Mouse (Mus musculus) large intestine, adult 2 months (tissue): ENCODE results near the gene Syn3. TPM values are rescaled to one million over a fixed set of nuclear protein-coding genes. Genes with fewer than 3 reads are reported as not detected.
"Not testable (repeated sequence)": the region's sequence is repeated elsewhere in the genome, so short reads cannot be mapped to it uniquely, and the experiment has no call there.

Experiments used
- DNase-seq: peaks from one replicate; pipeline ENCODE4 v3.0.0-alpha.2; 2012; ENCODE audit warnings: low read depth, low spot score
- WGBS: fragments of 180-500 bp; shearing (Covaris S2); methylation state at CpG from one replicate; pipeline ENCODE4 v1.1.7; 2018; 5-methylcytosine and 5-hydroxymethylcytosine counted together
- polyA plus RNA-seq: library from polyadenylated mRNA; depleted of rRNA; stranded (reverse); fragments of >200 nt; gene quantifications from 2 replicates; pipeline ENCODE4 v1.2.3, GENCODE M21; 2012

Gene Syn3
- polyA plus RNA-seq, 1 experiment = 0.89 TPM

- 50% methylated on average over 2 of the region's 2 CpGs for whole genome bisulfite sequencing
- DNase-seq = no peak
Measured at GRCm38 (mm10) chr10:86380626-86381025, 118.1 kb downstream of the Syn3 start.

DNA sequence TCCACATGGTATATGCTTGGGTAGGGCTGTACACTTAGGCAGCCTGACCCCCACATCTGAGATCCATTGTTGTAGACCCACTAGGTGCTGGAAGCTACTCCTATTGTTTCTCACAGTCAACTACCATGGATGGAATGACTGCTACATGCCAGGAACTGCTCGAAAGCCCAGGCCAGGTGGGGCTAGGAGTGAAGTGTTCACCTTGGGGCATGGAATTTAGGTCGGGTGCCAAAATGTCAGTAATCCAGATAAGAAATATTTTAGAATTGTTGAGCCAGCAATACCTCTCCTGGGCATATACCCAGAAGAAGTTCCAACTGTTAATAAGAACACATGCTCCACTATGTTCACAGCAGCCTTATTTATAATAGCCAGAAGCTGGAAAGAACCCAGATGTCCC is 119.9 kb downstream of the Syn3 start:
- DNase-seq = not testable (repeated sequence)
- 77% methylated on average over 2 of the region's 2 CpGs for WGBS

DNA sequence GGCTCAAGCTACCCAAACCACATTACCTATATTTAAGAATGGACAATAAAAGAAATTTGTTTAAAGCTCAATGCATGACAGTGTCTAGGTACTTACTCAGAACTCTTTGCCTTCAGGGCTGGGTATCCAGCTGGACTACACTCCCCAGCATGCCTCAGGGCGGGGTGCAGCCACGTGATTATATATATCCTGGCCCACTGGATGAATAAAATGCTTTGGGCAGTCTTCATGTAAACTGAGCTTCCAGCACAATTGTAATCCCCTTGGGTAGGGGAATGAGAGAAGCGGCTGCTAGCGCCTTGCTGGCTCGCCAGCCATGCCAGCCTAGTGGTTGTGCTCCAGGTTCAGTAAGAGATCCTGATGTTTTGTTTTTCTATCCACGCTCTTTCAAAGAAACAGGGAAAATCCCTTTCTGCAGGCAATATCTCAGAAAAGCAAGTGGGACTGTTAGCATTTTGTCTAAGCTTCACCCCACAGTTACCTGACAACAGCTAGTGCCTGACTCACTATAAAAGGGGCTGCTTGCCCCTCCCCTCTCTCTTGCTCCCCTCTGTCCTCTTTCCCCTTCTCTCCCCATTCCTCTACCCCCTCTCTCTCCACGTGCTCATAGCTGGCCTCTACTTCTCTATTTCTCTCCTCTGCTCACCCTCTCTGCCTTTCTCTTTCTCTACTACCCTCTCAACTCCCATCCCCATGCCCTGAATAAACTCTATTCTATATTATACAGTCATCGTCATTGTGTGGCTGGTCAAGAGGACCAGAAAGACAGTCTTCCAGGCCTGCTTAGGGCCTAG is 122.1 kb downstream of the Syn3 start:
- WGBS = 72% methylated on average over 8 of the region's 8 CpGs
- no peak for DNase-seq

DNA sequence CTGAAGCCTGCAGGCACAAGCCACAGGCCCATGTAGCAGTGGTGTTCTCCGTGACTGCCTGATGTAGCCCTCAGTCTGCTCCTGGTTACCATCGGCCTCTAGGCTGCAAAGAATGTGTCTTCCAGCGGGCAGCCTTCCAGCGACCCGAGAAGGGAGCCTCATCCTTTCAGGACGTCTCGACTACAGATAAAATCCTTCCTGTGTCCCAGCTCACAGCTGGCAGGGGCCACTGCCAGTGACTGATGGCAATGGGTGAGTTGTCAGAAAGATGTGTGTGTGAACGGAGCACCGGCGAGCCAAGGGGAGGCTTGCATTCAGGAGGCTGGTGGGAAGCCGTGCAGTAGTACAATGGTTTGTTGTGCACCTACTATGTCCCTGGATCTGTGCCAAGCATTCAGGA is 122.8 kb downstream of the Syn3 start:
- DNase-seq = no peak
- 78% methylated on average over 11 of the region's 11 CpGs for WGBS

DNA sequence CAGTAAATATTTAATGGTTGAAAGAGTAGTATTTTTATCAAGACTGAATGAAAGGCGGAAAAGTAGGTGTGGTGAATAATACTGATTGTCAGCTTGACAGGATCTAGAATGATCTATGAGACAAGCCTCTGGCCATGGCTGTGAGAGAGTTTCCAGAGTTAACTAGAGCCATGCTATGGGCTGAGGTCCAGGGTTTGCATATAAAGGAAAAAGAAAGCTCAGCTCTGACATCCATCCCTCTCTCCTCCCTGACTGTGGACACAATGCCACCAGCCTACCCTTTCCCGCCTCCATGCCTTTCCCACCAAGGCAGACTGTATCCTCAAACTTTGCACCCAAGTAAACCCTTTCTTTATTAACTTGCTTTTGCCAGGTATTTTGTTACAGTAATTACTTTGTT is 124.6 kb downstream of the Syn3 start:
- no peak for DNase-seq
- WGBS = 92% methylated on average over 2 of the region's 2 CpGs

DNA sequence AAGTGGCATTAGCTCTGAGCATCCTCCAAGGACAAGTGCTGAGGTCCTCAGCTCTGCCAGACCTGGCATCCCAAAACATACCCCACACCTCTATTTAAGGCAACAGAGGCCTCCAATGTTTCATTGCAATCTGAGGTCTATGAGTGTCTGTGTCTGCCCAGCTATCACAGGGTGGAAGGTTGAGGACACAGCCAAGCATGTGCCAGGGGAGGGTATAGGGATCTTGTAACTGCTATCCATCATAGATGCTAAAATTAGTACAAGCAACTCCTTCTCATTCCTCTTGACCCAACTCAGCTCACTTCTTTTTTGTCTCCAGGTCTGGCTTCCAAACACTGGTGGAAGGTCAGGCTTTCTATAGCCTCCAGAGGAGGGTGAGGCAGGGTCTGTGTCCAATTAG is 127.1 kb downstream of the Syn3 start:
- no peak for DNase-seq

- WGBS = 77% methylated on average over 4 of the region's 4 CpGs
- no peak for DNase-seq
Measured at GRCm38 (mm10) chr10:86369346-86369745, 129.3 kb downstream of the Syn3 start.

DNA sequence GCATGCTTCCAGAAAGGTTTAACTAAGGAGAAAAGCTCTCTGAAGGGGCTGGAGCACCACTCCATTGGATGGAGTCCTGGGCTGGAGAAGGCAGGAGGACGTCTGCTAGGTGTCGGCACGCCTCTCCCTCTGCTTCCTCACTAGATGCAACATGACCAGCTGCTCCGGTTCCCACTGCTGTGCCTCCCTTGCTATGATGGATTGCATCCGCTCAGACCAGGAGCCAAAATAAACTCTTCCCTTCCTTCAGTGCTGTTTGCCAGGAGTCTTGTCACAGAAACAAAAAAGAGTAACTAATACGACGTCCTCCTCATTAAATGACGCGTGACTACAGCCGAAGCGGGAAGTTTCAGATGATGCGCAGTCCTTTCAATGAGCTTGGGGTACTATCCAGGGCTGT is 129.9 kb downstream of the Syn3 start:
- DNase-seq = no peak
- whole genome bisulfite sequencing = 62% methylated on average over 12 of the region's 12 CpGs

GRCm38 (mm10) chr10:86367346-86367745 is 131.3 kb downstream of the Syn3 start:
- no peak for DNase-seq
- WGBS = 91% methylated on average over 4 of the region's 4 CpGs

GRCm38 (mm10) chr10:86365632-86366092 is 133.0 kb downstream of the Syn3 start:
- 63% methylated on average over 5 of the region's 5 CpGs for WGBS
- DNase-seq = no peak

DNA sequence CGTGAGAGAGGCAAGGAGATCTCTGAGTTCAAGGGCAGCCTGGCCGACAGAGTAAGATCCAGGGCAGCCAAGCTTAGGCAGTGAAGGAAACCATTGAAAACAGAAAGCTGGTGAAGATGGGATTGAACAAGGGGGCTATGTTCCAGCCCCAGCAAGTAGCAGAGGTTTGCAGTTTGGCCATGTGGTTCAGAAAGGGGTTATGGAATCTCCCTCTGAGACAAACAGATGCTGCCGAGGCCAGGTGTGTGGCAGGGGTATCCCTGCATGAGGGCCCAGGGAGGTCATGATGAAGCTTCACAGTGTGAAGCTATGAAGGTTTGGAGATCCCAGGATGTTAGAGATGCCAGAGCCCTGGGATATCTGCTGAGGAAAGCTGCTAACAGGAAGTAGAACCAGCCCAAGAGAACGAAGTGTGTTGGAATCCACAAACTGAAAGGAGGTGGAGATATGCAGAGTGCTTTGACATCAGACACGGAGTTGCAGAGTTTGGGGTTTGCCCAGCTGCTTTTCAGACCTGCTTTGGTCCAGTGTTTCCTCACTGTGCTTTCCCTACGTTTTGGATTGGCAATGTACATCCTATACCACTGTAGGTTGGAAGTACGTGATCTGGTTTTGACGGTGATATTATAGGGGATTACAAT is 134.9 kb downstream of the Syn3 start:
- 85% methylated on average over 8 of the region's 8 CpGs for WGBS

DNA sequence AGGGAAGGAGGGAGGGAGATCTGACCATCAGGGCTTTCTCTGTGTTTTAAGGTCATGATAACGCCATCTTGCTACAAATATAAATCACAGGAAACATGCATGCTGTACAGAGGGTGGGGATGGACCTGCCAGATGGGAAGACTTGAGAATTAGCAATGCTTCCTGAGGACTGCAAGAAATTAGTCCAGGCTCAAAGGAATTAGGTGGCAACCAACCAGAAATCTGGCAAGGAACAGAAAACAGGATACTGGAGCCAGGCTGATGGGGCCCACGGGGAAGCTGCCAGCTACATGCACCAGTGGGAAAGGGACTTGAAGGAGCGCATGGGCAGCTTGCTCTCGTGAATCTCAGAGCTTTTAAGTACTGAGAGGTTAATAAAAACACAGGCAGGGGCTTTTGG is 139.0 kb downstream of the Syn3 start:
- DNase-seq = no peak
- WGBS = 71% methylated on average over 4 of the region's 4 CpGs

More for the DNA sequence above, 134.9 kb downstream of the Syn3 start:
- DNase-seq = no peak

GRCm38 (mm10) chr10:86359208-86359607 is 139.5 kb downstream of the Syn3 start:
- DNase-seq = no peak
- WGBS = 65% methylated on average over 2 of the region's 2 CpGs

DNA sequence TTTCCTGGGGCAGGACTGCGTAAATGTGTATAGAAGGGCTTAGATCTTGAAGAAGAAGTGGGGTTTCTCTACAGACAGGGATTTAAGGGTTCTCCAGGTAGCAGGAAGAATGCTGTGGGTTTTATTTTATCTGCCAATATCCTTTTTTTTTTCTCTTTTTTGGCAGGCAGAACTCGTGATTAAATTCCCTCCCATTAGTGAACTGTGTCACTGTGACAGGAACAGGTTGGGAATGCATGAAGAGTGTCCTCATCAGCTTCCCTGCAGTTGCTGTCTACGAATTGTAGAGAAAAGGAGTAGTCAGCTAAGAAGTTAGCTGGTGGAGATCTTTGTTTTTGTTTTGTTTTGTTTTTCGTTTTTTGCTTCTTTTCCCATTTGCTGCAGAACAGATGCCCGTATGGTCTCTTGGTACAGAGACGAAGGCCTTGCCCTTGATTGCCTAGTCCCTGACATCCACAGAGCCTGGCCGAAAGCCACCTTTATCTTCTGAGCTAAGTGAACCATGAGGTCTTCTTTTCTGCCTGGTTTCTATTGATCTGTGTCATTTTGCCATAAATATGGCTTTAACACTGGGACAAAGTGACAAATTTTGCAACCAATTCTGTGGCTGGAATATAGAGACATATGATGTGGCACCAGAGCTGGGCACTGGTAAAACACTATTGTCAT is 140.3 kb downstream of the Syn3 start:
- DNase-seq = no peak
- WGBS = 80% methylated on average over 7 of the region's 7 CpGs

GRCm38 (mm10) chr10:86356819-86357563 is 141.7 kb downstream of the Syn3 start:
- no peak for DNase-seq
- WGBS = 63% methylated on average over 5 of the region's 5 CpGs

- DNase-seq = no peak
- WGBS = 92% methylated on average over 3 of the region's 3 CpGs
Measured at GRCm38 (mm10) chr10:86352521-86352920, 146.2 kb downstream of the Syn3 start.

DNA sequence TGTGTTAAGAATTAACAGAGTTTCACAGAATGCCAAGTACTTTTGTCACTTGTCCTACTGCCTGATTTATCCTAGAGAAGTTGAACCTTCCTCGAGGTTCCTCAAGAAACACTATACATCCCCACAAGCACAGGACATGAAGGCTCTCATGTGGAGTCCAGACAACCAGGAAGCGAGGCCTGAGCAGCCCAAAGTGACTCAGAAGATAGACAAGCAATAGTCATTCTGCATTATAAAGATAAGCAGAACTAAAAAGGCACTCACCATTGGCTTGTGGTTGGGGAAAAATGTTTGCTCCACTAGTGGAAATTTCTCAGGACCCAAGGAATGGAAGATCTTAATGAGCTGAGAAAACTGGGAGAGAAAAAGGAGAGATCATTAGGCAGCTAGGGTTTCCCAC is 147.4 kb downstream of the Syn3 start:
- no peak for DNase-seq
- 27% methylated on average over 2 of the region's 2 CpGs for WGBS

DNA sequence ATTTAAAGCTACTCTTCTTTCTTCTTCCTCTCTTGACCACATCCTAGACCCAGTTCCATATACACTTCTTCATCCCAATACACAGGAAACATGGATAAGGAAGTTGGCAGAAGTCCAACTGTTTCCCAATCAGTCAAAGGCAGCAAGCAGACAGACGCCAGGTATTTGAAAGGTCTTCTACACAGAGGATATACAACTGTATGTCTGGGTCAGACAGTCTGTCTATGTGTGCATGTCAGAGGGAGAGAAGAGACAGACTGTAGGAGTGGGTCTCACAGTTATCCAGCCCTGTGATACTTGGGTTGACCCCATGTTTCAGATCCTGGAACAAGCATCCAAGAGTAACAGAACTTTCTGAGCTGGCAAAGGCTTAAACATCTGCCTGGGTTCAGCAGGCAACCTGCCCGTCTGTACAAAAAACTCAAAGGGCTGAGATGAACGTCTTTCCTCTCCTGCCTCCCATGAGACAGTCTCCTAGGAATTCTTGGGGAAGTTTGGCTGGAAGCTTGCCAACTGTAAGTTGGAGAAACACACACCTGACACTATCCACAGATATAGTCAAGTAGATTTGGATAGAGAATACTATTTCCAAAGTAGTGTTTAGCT is 152.4 kb downstream of the Syn3 start:
- 15% methylated on average over 3 of the region's 3 CpGs for WGBS

DNA sequence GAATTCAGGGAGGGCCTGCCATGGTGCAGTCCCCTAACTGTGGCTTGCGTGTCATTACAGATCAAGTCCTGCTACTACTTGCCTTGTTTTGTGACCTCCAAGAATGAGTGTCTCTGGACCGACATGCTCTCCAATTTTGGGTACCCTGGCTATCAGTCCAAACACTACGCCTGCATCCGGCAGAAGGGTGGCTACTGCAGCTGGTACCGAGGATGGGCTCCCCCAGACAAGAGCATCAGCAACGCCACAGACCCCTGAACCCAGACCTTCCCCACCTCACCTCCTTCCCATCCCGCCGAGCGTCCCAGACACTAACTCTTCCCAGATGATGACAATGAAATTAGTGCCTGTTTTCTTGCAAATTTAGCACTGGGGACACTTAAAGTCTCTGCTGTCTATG is 153.1 kb downstream of the Syn3 start:
- no peak for DNase-seq
- 95% methylated on average over 9 of the region's 9 CpGs for WGBS

More for the DNA sequence above, 152.4 kb downstream of the Syn3 start:
- no peak for DNase-seq

DNA sequence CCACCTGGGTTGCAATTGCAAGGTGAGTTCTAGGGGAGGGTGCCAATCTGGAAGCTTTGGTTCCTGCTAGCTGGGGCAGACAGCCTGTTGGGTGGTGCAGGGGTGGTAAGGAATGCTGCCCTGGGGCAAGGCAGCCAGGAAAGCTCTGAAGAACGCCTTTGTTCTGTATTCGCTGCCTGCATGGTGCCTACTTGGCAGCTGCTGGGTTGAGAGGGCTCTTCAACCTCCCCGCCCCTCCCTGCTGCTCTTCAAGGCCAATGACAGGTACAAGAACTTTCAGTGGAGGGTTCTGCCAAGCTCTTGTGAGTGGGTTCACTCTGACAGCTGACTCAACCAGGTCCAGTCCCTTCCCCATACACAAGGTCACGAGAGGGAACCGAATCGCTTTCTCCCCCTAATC is 154.0 kb downstream of the Syn3 start:
- DNase-seq = no peak
- 54% methylated on average over 6 of the region's 6 CpGs for WGBS
